Mouse (Mus musculus) neural tube, embryonic 11.5 days (tissue): ENCODE results near the gene Plekhh1. TPM values are rescaled to one million over a fixed set of nuclear protein-coding genes. Genes with fewer than 3 reads are reported as not detected.
"Not testable (repeated sequence)": the region's sequence is repeated elsewhere in the genome, so short reads cannot be mapped to it uniquely, and the experiment has no call there.

Experiments
- ATAC-seq: fragments of 200-750 bp; cut with Nextera tagmentation; 2 replicates; pipeline ENCODE4 v1.8.0; 2017; ENCODE audit warnings: moderate number of reproducible peaks, mild to moderate bottlenecking, moderate TSS enrichment, moderate library complexity; ENCODE audit not compliant: insufficient read depth, low FRiP score, low TSS enrichment
- DNase-seq: peaks from one replicate; pipeline ENCODE4 v3.0.0-alpha.2; 2015; ENCODE audit warnings: low spot score
- H3K27ac ChIP-seq: fragments of 300-500 bp; sonication (generic); 2 replicates; pipeline ENCODE4 v1.5.1; 2014; ENCODE audit warnings: low read depth, mild to moderate bottlenecking, low read length
- H3K27me3 ChIP-seq: fragments of 300-500 bp; sonication (generic); 2 replicates; pipeline ENCODE4 v1.6.1; 2014; ENCODE audit warnings: mild to moderate bottlenecking, low read length, mixed read lengths; ENCODE audit not compliant: control insufficient read depth, insufficient read depth
- H3K36me3 ChIP-seq: fragments of 300-500 bp; sonication (generic); 2 replicates; pipeline ENCODE4 v1.6.1; 2014; ENCODE audit warnings: mild to moderate bottlenecking, low read length, moderate library complexity, mixed read lengths; ENCODE audit not compliant: control insufficient read depth, insufficient read depth
- H3K4me1 ChIP-seq: fragments of 300-500 bp; sonication (generic); 2 replicates; pipeline ENCODE4 v1.6.1; 2014; ENCODE audit warnings: low read length, mixed read lengths; ENCODE audit not compliant: control insufficient read depth, insufficient read depth
- H3K4me2 ChIP-seq: fragments of 300-500 bp; sonication (generic); 2 replicates; pipeline ENCODE4 v1.6.1; 2014; ENCODE audit warnings: low read depth, mild to moderate bottlenecking, moderate library complexity
- H3K4me3 ChIP-seq: fragments of 300-500 bp; sonication (generic); 2 replicates; pipeline ENCODE4 v1.5.1; 2014; ENCODE audit warnings: low read depth, low read length
- H3K9ac ChIP-seq: fragments of 300-500 bp; sonication (generic); 2 replicates; pipeline ENCODE4 v1.6.1; 2014; ENCODE audit warnings: mild to moderate bottlenecking, low read length
- H3K9me3 ChIP-seq: fragments of 300-500 bp; sonication (generic); 2 replicates; pipeline ENCODE4 v1.6.1; 2016; ENCODE audit warnings: low read length; ENCODE audit not compliant: control insufficient read depth
- WGBS: fragments of 180-500 bp; shearing (Covaris S2); extraction: QIAGEN DNeasy Blood & Tissue Kit; methylation state at CpG from one replicate; pipeline ENCODE4 v1.1.7; 2014; 5-methylcytosine and 5-hydroxymethylcytosine counted together
- polyA plus RNA-seq: library from polyadenylated mRNA; unstranded; fragments of >200 nt; fragmentation: Nextera tagmentation; extraction: Ambion mirVana; gene quantifications from 2 replicates; pipeline ENCODE4 v1.2.1, GENCODE M21; 2014

The Plekhh1 gene
- polyA plus RNA-seq, 1 experiment from 2014 or later, result 7.4 TPM

GRCm38 (mm10) chr12:79016109-79016508 is 12.9 kb upstream of the Plekhh1 start:
- Histone ChIP-seq H3K4me3 (no peak overlapping the region), H3K9ac (no peak overlapping the region), H3K4me2 (no peak overlapping the region), H3K4me1 (peaks cover 3% of the 10 kb centered on the region; the same call in 1 of the 2 replicates), H3K9me3 (no peaks in the 10 kb centered on the region), H3K27ac (no peak overlapping the region), H3K27me3 (no peaks in the 10 kb centered on the region), H3K36me3 (no peaks in the 10 kb centered on the region)
- peak; percentile 23 for DNase-seq
- WGBS, result 37% methylated on average over 5 of the region's 5 CpGs
- ATAC-seq, result no peak; the same call in 1 of the 2 replicates

GRCm38 (mm10) chr12:79017994-79018399 is 11.0 kb upstream of the Plekhh1 start:
- no peaks in the 10 kb centered on the region for H3K36me3 ChIP-seq
- H3K4me2 ChIP-seq, result no peak overlapping the region
- DNase-seq (no peak), ATAC-seq (no peak)
- H3K4me1 ChIP-seq, result peaks cover 3% of the 10 kb centered on the region; the same call in 1 of the 2 replicates
- H3K9ac ChIP-seq, result no peak overlapping the region
- H3K27me3 ChIP-seq, result no peaks in the 10 kb centered on the region
- no peak overlapping the region for H3K4me3 ChIP-seq
- no peak overlapping the region for H3K27ac ChIP-seq
- no peaks in the 10 kb centered on the region for H3K9me3 ChIP-seq
- 69% methylated on average over 4 of the region's 4 CpGs for WGBS

DNA sequence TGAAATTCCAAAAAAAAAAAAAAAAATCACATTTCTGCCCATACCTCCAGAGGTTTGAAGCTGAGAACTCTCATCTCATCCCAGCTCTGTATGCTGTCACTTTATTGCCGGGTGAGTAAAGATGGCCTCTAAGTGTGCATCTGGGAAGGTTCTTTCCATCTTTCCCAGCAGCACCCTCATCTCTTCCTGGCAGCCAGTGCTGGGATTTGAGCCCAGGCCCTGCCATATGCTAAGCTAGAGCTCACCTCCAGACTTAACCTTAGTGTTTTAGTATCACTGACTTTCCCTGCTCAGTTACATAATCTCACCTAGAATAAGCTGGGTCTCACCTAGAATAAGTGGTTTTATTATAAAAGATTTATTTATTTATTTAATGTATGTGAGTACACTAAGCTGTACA is 7.1 kb upstream of the Plekhh1 start:
- no peak overlapping the region for H3K27ac ChIP-seq
- H3K4me2 ChIP-seq, result no peak overlapping the region
- no peak for DNase-seq
- no peaks in the 10 kb centered on the region for H3K27me3 ChIP-seq
- no peaks in the 10 kb centered on the region for H3K4me1 ChIP-seq
- WGBS, result 81% methylated on average over 1 of the region's 1 CpGs
- no peak for ATAC-seq
- no peak overlapping the region for H3K9ac ChIP-seq
- H3K9me3 ChIP-seq, result no peaks in the 10 kb centered on the region
- H3K4me3 ChIP-seq, result no peak overlapping the region
- no peaks in the 10 kb centered on the region for H3K36me3 ChIP-seq

DNA sequence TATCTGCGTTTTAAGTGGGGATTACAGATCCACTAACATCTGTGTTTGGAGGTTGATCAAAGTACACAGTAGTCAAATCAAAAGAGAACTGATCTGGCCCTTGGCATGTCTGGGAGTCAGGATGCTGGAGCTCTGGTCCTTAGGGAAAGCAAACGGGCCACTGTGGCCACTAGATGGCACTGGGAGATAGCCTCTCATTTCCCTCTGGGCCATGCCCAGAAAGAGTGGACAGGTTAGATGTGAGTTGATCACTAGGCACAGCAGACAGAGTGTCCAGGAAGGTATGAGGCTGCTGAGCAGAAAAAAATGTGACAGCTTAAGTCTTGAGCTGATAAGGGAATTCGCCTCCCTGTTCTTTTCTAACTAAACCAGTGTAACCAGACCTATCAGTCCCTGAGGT is 6.1 kb upstream of the Plekhh1 start:
- Histone ChIP-seq H3K4me1 (no peaks in the 10 kb centered on the region), H3K27ac (no peak overlapping the region), H3K9ac (no peak overlapping the region), H3K9me3 (no peaks in the 10 kb centered on the region), H3K27me3 (no peaks in the 10 kb centered on the region), H3K4me2 (no peak overlapping the region), H3K4me3 (no peak overlapping the region), H3K36me3 (no peaks in the 10 kb centered on the region)
- DNase-seq (peak; percentile 56), ATAC-seq (no peak)
- 12% methylated on average over 3 of the region's 3 CpGs for WGBS

- WGBS, result 93% methylated on average over 8 of the region's 8 CpGs
- not testable (repeated sequence) for ATAC-seq, H3K4me3 ChIP-seq, H3K36me3 ChIP-seq, H3K9ac ChIP-seq, DNase-seq, H3K9me3 ChIP-seq, H3K4me2 ChIP-seq, H3K27me3 ChIP-seq, H3K4me1 ChIP-seq, H3K27ac ChIP-seq
These were observed 1.4 kb upstream of the Plekhh1 start for GRCm38 (mm10) chr12:79027526-79027925.

GRCm38 (mm10) chr12:79034331-79034730 is 5.4 kb downstream of the Plekhh1 start:
- no peak overlapping the region for H3K4me3 ChIP-seq
- no peak overlapping the region for H3K9ac ChIP-seq
- 98% methylated on average over 2 of the region's 2 CpGs for WGBS
- H3K4me2 ChIP-seq, result no peak overlapping the region
- no peak overlapping the region for H3K27ac ChIP-seq
- ATAC-seq, result no peak
- no peaks in the 10 kb centered on the region for H3K27me3 ChIP-seq
- H3K4me1 ChIP-seq, result 0 out of 2 replicates have a peak, but pooled peaks cover 5% of the 10 kb centered on the region
- no peak for DNase-seq
- H3K36me3 ChIP-seq, result no peaks in the 10 kb centered on the region
- no peaks in the 10 kb centered on the region for H3K9me3 ChIP-seq

GRCm38 (mm10) chr12:79035349-79035748 is 6.4 kb downstream of the Plekhh1 start:
- H3K9ac ChIP-seq, result no peak overlapping the region
- H3K36me3 ChIP-seq, result no peaks in the 10 kb centered on the region
- no peak for ATAC-seq
- H3K4me1 ChIP-seq, result no peaks in the 10 kb centered on the region
- no peak overlapping the region for H3K4me2 ChIP-seq
- H3K27ac ChIP-seq, result no peak overlapping the region
- no peaks in the 10 kb centered on the region for H3K27me3 ChIP-seq
- no peak overlapping the region for H3K4me3 ChIP-seq
- DNase-seq, result no peak
- H3K9me3 ChIP-seq, result no peaks in the 10 kb centered on the region
- 31% methylated on average over 3 of the region's 3 CpGs for WGBS

GRCm38 (mm10) chr12:79039708-79040107 is 10.7 kb downstream of the Plekhh1 start:
- H3K4me2 ChIP-seq, result no peak overlapping the region
- H3K4me3 ChIP-seq, result no peak overlapping the region
- no peak overlapping the region for H3K9ac ChIP-seq
- WGBS, result 76% methylated on average over 8 of the region's 8 CpGs
- no peaks in the 10 kb centered on the region for H3K4me1 ChIP-seq
- DNase-seq (no peak), ATAC-seq (no peak)
- 0 out of 2 replicates have a peak, but pooled peaks cover 2% of the 10 kb centered on the region for H3K36me3 ChIP-seq
- H3K9me3 ChIP-seq, result no peaks in the 10 kb centered on the region
- no peaks in the 10 kb centered on the region for H3K27me3 ChIP-seq
- no peak overlapping the region for H3K27ac ChIP-seq

DNA sequence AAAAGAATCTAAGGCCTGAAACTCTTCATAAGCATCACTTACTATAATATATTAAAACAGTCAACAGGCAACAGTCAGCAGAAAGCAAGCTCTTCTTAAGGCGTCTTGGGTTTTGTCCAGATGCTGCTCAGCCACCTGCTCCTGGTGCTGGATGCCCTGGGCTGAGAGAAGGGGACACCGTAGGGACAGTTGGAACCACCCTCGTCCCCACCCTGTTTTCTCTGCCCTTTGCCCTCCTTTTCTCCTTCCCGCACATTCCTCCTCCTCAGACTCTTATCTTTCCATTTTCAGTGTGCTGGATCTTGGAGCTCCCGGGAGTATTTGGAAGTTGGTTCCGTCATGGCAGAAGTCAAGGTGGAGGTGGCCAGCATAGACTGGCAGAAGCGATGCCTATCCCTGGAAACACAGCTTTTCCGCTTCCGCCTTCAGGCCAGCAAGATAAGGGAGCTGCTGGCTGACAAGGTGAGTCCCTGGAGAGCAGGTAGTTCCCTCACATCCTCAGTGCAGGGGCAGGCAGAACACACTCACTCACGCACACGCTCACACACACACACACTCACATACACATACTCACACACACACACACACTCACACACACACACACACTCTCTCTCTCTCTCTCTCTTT is 11.4 kb downstream of the Plekhh1 start:
- H3K9ac ChIP-seq, result no peak overlapping the region
- H3K9me3 ChIP-seq, result no peaks in the 10 kb centered on the region
- DNase-seq (no peak), ATAC-seq (no peak)
- H3K4me1 ChIP-seq, result no peaks in the 10 kb centered on the region
- H3K27ac ChIP-seq, result no peak overlapping the region
- no peak overlapping the region for H3K4me3 ChIP-seq
- 93% methylated on average over 11 of the region's 11 CpGs for WGBS
- peaks cover 2% of the 10 kb centered on the region; the same call in 1 of the 2 replicates for H3K36me3 ChIP-seq
- no peak overlapping the region for H3K4me2 ChIP-seq
- no peaks in the 10 kb centered on the region for H3K27me3 ChIP-seq
